Mouse (Mus musculus) cortical plate, adult 2 months (tissue): Measurements from ENCODE around the gene Huwe1. TPM values are rescaled to one million over a fixed set of nuclear protein-coding genes. Genes with fewer than 3 reads are reported as not detected.

Experiments used
- H3K27ac ChIP-seq: fragments of 200-500 bp; 2 replicates; pipeline ENCODE4 v1.5.1; 2012; ENCODE audit warnings: low read length, control low read depth, inconsistent platforms; ENCODE audit not compliant: insufficient read depth
- H3K4me1 ChIP-seq: fragments of 200-500 bp; 2 replicates; pipeline ENCODE4 v1.6.1; 2011; ENCODE audit warnings: low read length; ENCODE audit not compliant: control insufficient read depth, insufficient read depth
- H3K4me3 ChIP-seq: fragments of 200-500 bp; 2 replicates; pipeline ENCODE4 v1.5.1; 2011; ENCODE audit warnings: mild to moderate bottlenecking, low read length, control low read depth; ENCODE audit not compliant: insufficient read depth
- CTCF ChIP-seq: fragments of 200-500 bp; IDR thresholded peaks from 2 replicates; pipeline ENCODE4 v1.5.1; 2011; ENCODE audit warnings: mild to moderate bottlenecking, control low read depth, low read length; ENCODE audit not compliant: insufficient read depth; ENCODE audit errors: extremely low read depth
- POLR2A ChIP-seq: fragments of 200-500 bp; IDR thresholded peaks from 2 replicates; pipeline ENCODE4 v1.6.1; 2011; ENCODE audit warnings: mild to moderate bottlenecking, low read length, control low read depth; ENCODE audit not compliant: insufficient read depth; ENCODE audit errors: extremely low read depth
- polyA plus RNA-seq: library from polyadenylated mRNA; depleted of rRNA; stranded (reverse); fragments of >200 nt; gene quantifications from 2 replicates; pipeline ENCODE4 v1.2.3, GENCODE M21; 2012

The Huwe1 gene
- polyA plus RNA-seq, 1 experiment, result 106 TPM

DNA sequence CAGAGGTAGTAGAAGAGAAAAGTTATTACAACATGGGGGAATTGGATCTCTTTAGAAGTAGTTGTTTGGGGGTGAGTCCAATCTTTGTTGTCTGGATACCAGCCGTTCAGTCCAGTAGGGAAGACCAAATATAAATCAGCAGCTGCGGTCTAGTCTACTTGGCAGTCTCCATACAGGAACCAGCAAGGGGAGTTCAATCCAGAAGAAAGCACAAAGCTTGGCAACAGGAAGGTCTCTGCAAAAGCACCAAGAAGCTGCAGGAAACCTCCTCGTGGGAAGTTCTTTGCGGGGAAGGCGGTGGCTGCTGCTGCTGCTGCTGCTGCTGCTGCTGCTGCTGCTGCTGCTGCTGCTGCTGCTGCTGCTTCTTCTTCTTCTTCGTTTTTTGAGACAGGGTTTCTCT lies 10.9 kb downstream of the Huwe1 start:
- no peak overlapping the region for H3K4me3 ChIP-seq
- TF ChIP-seq POLR2A (no peak), CTCF (no peak)
- 0 out of 2 replicates have a peak overlapping the region, but pooled peaks have one; percentile 35 for H3K27ac ChIP-seq
- H3K4me1 ChIP-seq, result no peaks in the 10 kb centered on the region

GRCm38 (mm10) chrX:151813656-151814055 lies 13.0 kb downstream of the Huwe1 start:
- TF ChIP-seq CTCF (no peak), POLR2A (no peak)
- H3K27ac ChIP-seq, result no peak overlapping the region
- H3K4me1 ChIP-seq, result no peaks in the 10 kb centered on the region
- no peak overlapping the region for H3K4me3 ChIP-seq

- TF ChIP-seq POLR2A (no peak), CTCF (no peak)
- H3K4me3 ChIP-seq, result no peak overlapping the region
- H3K27ac ChIP-seq, result no peak overlapping the region
- H3K4me1 ChIP-seq, result no peaks in the 10 kb centered on the region
Observed at GRCm38 (mm10) chrX:151817712-151818111, 17.1 kb downstream of the Huwe1 start.

GRCm38 (mm10) chrX:151828971-151829370 lies 28.4 kb downstream of the Huwe1 start:
- Histone ChIP-seq H3K27ac (no peak overlapping the region), H3K4me3 (no peak overlapping the region), H3K4me1 (no peaks in the 10 kb centered on the region)
- no peak for TF ChIP-seq POLR2A
- TF ChIP-seq CTCF, result no peak

- Histone ChIP-seq H3K27ac (no peak overlapping the region), H3K4me3 (no peak overlapping the region), H3K4me1 (no peaks in the 10 kb centered on the region)
- no peak for TF ChIP-seq CTCF
- TF ChIP-seq POLR2A, result no peak
Observed at GRCm38 (mm10) chrX:151831260-151831659, 30.7 kb downstream of the Huwe1 start.

- no peak overlapping the region for H3K27ac ChIP-seq
- no peaks in the 10 kb centered on the region for H3K4me1 ChIP-seq
- H3K4me3 ChIP-seq, result no peak overlapping the region
- TF ChIP-seq CTCF, result no peak
- no peak for TF ChIP-seq POLR2A
Observed at GRCm38 (mm10) chrX:151832982-151833381, 32.4 kb downstream of the Huwe1 start.

GRCm38 (mm10) chrX:151859436-151859835 lies 58.8 kb downstream of the Huwe1 start:
- Histone ChIP-seq H3K4me3 (no peak overlapping the region), H3K27ac (no peak overlapping the region), H3K4me1 (no peaks in the 10 kb centered on the region)
- TF ChIP-seq CTCF (no peak), POLR2A (no peak)

GRCm38 (mm10) chrX:151910692-151911091 lies 110.1 kb downstream of the Huwe1 start:
- TF ChIP-seq CTCF, result no peak
- no peak overlapping the region for H3K27ac ChIP-seq
- no peaks in the 10 kb centered on the region for H3K4me1 ChIP-seq
- no peak overlapping the region for H3K4me3 ChIP-seq

DNA sequence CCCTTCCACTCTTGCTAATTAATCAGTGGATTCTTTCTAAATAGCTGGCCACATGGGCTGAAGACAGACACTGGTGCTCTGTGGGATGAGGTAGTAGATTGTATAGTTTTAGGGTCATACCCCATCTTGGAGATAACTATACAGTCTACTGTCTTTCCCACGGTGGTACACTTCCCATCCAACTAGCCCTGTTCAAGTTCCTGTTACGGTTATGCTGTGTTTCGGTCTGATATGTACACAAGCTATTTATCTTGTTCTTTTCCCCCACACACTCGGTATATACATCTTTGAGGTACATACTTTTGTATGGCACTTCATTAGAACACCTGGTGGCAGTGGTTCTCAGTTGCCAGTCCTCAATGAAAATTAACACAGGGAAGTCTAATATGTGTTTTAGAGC lies 111.7 kb downstream of the Huwe1 start:
- Histone ChIP-seq H3K4me3 (no peak overlapping the region), H3K27ac (no peak overlapping the region), H3K4me1 (no peaks in the 10 kb centered on the region)
- TF ChIP-seq CTCF, result no peak
- no peak for TF ChIP-seq POLR2A

- TF ChIP-seq CTCF (no peak), POLR2A (no peak)
- no peak overlapping the region for H3K27ac ChIP-seq
- no peaks in the 10 kb centered on the region for H3K4me1 ChIP-seq
- no peak overlapping the region for H3K4me3 ChIP-seq
Observed at GRCm38 (mm10) chrX:151929390-151929789, 128.8 kb downstream of the Huwe1 start.

DNA sequence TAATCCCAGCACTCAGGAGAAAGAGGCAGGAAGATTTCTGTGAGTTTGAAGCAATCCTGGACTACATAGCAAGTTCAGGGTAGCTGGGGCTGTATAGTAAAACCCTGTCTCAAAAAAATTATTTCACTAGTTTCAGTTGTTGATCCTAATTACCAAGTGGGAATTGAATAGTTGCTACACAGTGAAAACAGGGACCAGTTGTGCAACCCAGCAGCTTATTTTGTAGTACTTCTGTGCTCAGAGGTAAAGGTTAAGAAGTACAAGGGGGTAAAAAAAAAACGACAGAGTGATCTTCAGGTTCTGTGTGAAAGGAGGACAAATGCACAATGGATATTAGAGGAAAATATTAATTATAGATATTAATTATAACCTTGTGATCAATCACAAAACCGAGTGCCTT lies 138.2 kb downstream of the Huwe1 start:
- H3K4me1 ChIP-seq, result no peaks in the 10 kb centered on the region
- no peak overlapping the region for H3K4me3 ChIP-seq
- H3K27ac ChIP-seq, result no peak overlapping the region
- TF ChIP-seq CTCF (no peak), POLR2A (no peak)
